Mouse (Mus musculus) thymus, postnatal 25 days (tissue): ENCODE results near the gene Zfp184.

ENCODE experiments used
- DNase-seq: peaks from one replicate; pipeline ENCODE4 v3.0.0; 2022

Gene Zfp184

GRCm38 (mm10) chr13:21923417-21923816 is 21.5 kb upstream of the Zfp184 start:
- no peak for DNase-seq

GRCm38 (mm10) chr13:21924734-21925335 is 20.1 kb upstream of the Zfp184 start:
- DNase-seq: no peak

DNA sequence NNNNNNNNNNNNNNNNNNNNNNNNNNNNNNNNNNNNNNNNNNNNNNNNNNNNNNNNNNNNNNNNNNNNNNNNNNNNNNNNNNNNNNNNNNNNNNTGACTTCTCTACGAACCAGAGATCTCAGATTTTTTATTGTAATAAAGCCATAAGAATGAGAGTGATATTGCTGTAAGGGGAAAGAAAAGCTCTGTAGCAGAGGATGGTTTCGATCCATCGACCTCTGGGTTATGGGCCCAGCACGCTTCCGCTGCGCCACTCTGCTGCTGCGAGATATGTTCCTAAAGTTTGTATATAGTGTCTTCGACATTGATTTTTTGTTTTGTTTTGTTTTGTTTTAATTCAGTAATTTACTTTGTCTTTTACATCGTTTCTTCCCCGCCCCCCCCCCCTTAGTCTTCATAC is 13.9 kb upstream of the Zfp184 start:
- no peak for DNase-seq

DNA sequence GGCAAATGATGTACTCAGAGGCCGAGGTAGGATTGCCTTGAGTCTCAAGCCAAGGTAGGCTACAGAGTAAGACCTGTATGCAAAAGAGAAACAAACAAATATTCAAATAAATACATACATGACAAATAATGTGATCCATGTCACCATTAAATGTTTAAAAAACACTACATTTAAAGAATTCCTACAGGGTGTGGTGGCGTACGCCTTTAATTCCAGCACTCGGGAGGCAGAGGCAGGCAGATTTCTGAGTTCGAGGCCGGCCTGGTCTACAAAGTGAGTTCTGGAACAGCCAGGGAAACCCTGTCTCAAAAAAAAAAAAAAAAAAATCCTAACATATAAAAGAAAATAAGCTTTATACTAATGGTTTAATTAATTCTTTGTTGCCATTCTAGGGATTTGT is 13.2 kb upstream of the Zfp184 start:
- no peak for DNase-seq

DNA sequence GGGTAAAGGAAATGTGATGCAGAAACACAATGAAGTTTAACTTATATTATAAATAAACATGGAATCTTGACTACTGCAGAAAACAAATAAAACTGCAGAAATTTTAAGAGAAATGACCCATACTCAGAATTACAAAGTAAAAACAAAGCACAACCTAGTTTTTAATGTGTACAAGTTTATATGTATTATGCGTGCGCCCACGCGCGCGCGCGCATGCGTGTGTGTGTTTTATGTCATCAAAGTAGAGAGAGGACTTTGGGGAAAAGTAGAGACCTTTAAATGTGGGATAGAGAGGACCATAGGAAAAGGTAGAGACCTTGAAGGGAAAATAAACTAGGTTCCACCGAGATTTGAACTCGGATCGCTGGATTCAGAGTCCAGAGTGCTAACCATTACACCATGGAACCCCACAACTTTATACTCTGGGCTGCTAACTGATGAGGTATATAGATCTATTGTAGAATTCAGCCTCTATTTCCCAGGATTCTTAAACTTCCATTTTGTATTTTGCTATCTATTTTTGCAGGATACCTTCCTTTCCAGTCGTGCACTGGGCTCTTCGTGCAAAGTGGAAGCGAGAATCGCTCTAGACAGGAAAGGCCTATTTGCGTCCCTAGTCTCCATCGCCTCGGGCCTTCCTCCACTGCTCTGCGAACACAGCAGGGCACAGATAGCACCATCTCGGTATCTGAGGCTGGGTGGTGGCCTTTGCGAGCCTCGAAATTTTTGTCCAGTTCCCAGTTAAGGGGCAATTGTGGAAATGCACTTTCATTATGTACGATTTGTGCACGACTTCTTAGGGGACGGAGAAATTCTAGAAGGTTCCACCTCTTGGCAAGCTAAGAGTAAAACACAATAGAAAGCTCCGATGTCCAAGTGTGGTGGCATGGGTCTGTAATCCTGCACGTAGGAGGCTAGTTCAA is 11.0 kb upstream of the Zfp184 start:
- no peak for DNase-seq

DNA sequence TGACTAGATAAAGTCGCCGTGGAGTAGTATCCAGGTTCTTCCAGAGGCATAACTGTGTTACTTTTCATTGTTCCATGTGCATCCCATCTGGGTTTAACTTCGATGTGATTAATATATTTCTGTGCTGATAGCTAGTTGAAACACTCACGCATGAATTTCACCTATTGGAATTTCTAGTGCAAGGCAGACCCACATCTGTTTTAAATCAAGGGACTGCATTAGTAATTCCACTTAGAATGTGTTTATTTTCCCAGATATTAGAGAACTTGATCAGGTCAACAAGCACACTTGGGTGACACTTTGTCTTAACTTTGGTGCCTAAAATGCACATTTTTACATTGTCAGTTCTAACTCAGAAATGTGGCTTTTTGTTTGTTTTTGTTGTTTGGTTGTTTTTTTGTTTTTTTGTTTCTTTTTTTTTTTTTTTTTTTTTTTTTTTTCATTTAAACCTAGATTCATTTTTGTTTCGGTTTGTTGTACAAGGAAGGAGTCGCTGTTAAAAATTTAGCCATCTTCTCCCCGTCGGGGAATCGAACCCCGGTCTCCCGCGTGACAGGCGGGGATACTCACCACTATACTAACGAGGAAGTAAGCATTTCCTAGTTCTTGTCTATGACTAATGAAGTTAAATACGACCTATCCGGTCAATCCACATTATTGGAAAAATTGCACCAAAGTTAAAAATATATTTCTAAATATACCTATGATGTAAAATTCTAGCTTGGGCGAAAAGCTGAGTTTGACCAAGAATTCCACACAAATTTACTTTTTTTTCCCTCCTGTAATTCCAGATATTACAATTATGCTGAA is 9.7 kb upstream of the Zfp184 start:
- peak; percentile 83 for DNase-seq

GRCm38 (mm10) chr13:21935833-21936232 is 9.1 kb upstream of the Zfp184 start:
- no peak for DNase-seq

DNA sequence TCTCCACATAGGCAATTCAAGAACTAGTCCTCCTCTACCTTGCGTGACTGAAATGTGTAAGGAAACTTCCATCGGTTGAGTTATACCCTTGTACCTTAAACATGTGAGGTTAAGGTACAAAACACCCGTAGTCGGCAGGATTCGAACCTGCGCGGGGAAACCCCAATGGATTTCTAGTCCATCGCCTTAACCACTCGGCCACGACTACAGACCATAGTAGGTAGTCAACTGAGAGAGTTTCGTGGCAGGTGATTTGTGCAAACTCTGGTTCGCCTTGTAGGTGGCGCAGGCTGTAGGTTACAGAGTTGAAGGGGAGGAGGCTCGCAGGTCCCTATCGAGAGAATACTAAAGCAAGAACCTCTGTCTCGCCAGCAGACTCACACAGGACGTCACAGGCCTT is 7.9 kb upstream of the Zfp184 start:
- DNase-seq: peak; percentile 93

- peak; percentile 92 for DNase-seq
These were observed 4.7 kb upstream of the Zfp184 start for GRCm38 (mm10) chr13:21940213-21940612.

DNA sequence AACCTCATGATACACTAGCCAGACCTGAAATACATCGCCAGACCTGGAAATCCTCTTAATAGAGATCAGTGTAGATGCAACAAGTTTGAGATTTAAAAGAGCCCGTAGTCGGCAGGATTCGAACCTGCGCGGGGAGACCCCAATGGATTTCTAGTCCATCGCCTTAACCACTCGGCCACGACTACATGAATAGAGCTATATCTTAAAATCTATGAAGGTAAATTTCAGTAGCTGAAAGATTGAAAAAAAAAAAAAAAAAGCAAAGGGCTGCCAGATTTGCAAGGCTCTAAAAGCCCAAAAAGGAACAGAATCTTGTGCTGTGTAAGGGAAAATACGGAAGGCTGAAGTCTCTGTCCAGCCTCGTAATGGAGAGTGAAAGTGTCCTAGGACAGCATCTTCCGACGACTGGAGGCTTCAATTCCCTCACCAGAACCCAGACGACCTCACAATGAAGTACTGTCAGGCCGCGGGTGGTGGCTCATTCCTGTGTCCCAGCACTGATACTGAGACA is 4.0 kb upstream of the Zfp184 start:
- DNase-seq: peak; percentile 90

- no peak for DNase-seq
These were observed 1.2 kb upstream of the Zfp184 start for GRCm38 (mm10) chr13:21943644-21944043.

- no peak for DNase-seq
These were observed 335 bp upstream of the Zfp184 start for GRCm38 (mm10) chr13:21944592-21944925.

DNA sequence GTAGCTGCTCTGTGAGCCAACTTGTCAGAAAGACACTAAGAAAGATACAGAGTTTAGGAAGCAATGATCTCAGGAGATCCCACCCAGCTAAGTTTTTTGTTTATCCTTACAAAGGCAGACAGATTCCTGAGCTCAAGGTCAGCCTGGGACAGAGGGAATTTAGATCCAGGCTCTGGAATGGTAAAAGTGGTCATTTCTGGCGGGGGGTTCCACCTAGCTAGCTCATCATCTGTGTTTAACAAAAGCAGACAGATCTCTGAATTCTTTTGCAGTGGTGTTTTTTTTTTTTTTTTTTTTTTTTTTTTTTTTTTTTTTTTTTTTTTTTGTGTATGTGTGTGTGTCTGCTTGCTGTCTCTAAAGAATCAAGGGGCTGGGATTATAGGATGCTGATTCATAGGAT is 24.4 kb downstream of the Zfp184 start:
- no peak for DNase-seq

DNA sequence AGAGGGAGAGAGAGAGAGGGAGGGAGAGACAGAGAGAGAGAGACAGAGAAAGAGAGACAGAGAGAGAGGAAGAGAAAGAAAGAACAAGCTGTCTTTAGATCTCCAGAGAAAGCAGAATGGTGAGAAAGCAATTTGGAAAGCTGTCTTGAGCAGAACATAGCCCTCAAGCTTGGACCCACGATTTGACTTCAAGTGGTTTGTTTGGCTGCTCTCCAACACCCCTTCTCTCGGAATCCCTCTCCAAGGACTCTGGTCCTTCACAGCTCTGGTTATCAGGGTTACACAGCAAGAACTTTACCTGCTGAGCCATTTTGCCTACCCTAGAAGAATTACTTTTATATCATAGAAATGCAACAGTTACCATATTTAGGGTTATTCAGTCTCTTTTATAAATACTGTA is 24.9 kb downstream of the Zfp184 start:
- no peak for DNase-seq

DNA sequence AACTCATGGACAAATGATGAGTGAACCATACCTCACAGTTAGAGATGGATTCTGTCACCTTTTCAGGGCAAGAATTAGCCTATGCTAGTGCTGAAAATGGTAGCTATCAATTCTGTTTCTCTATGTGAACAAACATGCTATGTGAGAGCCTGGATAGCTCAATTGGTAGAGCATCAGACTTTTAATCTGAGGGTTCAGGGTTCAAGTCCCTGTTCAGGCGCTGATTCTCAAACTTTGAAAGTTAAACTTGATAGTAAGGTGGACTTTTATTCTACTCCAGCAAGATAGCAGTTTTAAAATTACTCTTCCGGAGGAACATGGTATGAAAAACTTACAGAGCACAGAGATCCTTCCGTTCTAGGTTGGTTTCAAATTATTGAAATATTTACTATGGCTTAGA is 26.7 kb downstream of the Zfp184 start:
- DNase-seq: no peak

- DNase-seq: peak; percentile 94
These were observed 29.4 kb downstream of the Zfp184 start for GRCm38 (mm10) chr13:21974221-21974725.

GRCm38 (mm10) chr13:21974726-21975473 is 30.0 kb downstream of the Zfp184 start:
- peak; percentile 83 for DNase-seq

DNA sequence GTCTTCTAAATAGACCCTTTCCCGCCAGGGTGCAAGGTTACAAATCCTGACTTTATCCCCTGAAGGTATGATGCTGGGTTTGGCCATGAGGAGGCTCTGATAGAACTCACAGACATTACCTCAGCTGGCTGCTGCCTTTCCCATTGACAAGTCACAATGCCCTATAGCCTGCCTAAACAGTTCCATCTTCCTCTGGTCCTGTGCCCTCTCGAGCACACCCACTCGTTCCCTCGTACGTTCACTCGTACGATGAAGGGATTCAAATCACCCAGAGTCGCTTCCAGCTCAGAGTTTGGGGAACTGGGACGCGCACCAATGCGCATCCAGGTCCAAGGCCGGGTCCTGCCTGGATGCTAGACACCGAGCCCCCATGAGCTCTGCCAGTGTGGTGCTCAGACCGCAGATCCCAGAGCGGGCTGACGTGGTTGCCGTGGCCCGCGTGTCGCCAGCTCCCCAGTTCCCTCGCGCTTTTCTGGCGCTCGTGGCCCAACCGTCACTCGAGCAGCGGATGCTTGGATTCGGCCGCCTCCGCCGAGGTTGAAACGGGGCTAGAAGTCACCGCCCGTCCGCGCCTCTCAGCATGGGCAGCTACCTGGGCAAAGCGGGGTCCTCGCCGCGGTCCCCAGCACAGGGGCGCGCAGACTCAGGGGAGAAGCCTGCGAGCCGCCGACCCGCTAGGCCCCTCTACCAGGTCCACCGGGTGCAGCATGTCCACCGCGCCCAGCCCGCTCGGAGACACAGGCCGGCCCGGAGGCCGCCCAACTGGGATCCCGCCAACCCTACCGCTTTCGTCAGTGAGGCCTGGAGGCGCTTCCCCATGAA is 36.3 kb downstream of the Zfp184 start, which contains the start of gene Pom121l2:
Pom121l2 (plus strand) TSS at position 214 of the 822 bp plus-strand sequence.
- DNase-seq: no peak

GRCm38 (mm10) chr13:21981803-21982193 is 36.9 kb downstream of the Zfp184 start:
- DNase-seq: no peak

GRCm38 (mm10) chr13:21984486-21984885 is 39.6 kb downstream of the Zfp184 start:
- DNase-seq: no peak

- no peak for DNase-seq
These were observed 47.7 kb downstream of the Zfp184 start for GRCm38 (mm10) chr13:21992550-21992949.
